Mouse (Mus musculus) right cerebral cortex, adult 2 months (tissue): ENCODE results near the gene Cnot1.
A peak's percentile ranks its signal among the peaks of the same experiment; 100 is the strongest.
"Not testable (repeated sequence)": the region's sequence is repeated elsewhere in the genome, so short reads cannot be mapped to it uniquely, and the experiment has no call there.

Experiments used
- DNase-seq, 2 experiments: peaks; one replicate each; pipeline ENCODE4 v3.0.0; 2021 to 2022; ENCODE audit warnings: low spot score in 2 of 2

Gene Cnot1

DNA sequence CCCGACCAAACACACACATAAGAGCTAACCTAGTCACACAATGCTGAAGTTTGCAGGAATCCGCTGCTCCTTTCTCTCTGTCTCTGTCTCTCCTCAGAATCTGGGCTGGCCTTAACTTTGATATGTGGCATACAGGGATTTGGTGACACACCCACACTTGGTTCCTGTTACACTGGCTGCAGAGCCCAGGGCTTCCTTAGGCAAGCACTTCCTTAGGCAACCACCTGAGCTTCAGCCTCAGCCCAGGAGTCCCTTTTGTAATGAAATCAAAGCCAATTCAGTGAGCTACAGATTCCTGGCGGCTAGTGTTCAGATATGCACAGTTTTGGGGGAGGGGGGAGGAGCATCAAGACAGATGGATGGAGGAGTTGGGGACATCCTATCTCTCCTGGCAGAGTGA lies 10.3 kb upstream of the Cnot1 start:
- DNase-seq, result no peak

DNA sequence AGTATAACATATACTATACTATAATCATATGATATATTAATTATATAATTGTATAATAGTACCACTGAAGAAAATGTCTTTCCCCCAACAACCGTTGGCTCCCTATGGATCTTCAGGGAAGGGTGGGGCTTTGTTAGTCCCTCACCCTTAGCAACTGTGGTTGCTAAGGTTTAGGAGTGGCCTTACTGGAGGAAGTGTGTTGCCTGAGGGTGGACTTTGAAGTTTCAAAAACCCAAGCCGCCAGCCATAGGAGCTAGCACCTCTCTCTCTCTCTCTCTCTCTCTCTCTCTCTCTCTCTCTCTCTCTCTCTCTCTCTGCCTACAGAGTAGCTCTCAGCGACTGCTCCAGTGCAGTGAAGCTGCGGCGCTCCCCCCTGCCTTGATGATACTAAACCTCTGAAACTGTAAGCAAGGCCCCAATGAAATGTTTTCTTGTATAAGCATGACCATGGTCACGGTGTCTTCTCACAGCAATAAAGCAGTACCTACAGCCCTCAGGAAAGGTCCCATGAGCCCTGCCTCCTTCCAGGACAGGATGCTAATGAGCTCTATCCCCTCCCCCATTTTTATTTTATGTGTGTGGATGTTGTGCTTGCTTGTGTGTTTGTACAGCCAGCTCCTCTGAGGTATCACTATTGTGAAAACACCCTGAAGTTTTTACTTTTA lies 8.9 kb upstream of the Cnot1 start:
- no peak for DNase-seq

DNA sequence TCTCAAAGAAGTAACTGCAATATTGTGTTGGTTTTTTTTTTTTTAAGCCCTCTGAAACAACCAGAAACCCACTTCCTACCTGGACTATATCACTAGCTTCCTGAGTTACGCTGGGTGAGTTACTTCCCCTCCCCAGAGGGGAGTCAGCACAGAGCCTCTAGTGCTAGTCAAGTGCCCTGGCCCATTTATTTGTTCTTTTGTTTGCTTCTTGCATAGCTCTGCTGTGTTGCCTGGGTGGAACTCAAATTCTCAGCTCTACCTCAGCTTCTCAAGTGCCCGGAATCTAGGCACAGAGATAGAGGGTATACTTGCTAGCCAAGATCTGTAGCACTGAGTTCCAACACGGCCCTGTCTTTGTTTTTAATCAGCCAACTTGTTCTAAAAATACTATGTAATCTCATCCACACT lies 2.9 kb upstream of the Cnot1 start:
- DNase-seq, result no peak

DNA sequence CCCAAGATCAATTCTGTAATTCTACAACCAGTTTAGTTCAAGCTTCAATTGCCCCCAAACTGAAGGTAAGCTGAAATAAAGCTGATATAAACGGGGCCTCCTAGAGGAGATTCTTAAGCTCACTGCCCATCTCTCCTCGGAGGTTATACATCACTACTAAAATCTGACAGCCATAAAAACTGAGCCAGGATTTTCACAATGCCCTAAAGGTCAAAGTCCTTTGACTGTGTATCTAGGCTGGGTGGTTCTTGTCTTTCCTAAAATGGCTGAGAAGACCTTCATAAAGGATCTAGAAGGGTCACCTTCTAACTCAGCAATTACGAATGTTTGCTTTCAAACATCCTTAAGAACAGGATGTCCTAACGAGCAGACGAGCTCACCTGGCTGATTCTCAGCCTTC lies 1.9 kb upstream of the Cnot1 start:
- no peak for DNase-seq

DNA sequence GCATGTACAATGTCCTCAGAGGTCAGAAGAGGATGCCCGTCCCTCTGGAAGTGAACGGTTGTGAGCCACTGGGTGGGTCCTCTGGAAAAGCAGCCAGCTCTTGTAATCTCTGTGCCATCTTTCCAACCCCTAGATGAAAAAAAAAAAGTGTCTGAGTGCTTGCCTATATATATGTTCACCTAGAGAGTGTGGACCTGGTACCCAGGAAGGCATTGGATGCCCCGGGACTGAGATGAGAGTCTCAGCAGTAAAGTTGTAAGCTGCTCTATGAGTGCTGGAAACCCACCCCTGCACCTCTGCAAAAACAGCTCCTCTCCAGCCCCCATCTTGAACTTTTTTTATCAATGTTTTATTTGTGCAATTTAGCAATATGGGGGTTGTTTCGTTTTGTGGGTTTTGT lies 1.4 kb upstream of the Cnot1 start:
- no peak for DNase-seq

DNA sequence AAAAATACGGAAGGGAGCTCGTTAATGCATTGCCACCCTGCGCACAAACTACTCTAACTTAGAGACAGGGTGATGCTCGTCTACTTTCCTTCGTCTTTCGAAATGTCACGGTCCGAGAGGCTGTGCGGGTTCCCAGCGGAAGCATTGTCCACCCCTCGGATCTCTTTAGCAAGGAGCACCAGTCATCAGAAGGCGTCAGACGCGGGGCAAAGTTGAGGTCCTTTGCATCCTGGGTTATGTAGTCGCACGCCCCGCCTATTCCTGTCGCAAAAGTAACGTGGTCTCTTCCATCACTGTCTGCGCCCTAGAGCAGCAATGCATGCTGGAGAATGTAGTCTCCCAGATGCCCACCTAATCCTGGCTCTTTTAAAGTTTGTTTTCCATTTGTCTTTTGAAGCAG lies 597 bp upstream of the Cnot1 start:
- peak; percentile 94 to 98 for DNase-seq

DNA sequence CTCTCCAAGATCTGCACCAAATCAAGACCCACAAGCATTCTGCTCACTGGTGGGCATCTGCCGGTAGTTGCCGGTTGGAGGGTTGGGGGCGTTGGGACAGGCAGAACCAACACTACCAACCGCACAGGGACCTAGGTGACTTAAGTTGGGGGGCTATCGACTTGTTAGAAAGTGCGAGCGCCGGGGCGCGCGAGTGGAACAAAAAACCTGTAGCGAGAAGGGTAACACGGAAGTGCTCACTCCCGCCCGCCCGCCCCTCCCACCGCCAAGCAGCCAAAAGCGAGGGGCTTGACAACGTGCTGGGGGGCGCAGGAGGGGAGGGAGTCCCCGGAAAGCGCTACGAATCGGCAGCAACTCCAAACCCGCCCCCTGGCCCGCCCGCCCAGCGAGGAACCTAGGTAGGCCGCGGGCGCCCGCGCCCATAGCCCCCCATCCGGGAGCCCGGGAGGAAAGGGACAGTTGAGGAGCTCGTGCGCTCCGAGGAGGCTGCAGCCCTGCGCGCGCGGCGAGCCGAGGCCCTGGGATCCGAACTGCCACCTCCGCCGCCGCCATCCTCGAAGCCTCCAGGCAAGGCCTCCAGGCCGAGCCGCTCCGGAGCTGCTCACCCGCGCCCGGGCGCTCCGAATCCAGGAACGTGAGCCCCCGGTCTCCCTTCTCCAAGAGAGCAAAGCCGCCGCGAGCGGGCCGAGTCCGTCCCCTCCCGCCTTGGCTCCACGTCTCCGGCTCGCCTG lies 638 bp downstream of the Cnot1 start:
- DNase-seq, result no peak

DNA sequence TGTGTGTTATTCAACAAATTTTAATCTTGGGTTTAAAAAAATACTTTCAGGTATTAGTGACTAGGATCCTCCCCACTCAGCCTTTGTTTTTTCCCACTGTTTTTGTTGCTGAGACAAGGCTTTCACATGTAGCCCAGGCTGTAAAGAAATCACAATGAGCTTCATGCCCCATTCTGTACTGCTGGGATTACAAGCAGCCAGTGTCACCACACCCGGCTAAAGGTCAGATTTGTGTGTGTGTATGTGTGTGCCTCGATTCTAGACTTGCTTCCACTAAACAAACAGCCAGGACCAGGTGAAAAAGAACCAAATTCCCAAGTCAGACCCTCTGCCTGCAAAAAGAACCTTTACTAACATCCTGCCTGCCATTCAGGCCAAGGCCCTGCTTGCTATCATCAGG lies 1.8 kb downstream of the Cnot1 start:
- no peak for DNase-seq

DNA sequence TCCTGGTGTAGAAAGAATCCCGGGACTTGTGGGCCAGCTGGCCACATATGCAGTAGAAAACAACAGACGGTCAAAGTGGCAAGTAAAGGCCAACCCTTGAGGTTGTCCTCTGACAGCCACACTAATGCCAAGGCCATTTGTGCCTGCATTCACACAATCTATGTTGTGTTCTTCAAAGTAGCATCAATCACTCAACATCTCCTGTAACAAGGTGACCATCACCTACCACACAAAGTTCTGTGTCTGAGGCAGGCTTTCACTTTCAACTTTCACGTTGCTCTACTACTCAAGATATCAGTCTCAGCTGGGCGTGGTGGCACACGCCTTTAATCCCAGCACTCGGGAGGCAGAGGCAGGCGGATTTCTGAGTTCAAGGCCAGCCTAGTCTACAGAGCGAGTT lies 5.0 kb downstream of the Cnot1 start:
- DNase-seq, result no peak

DNA sequence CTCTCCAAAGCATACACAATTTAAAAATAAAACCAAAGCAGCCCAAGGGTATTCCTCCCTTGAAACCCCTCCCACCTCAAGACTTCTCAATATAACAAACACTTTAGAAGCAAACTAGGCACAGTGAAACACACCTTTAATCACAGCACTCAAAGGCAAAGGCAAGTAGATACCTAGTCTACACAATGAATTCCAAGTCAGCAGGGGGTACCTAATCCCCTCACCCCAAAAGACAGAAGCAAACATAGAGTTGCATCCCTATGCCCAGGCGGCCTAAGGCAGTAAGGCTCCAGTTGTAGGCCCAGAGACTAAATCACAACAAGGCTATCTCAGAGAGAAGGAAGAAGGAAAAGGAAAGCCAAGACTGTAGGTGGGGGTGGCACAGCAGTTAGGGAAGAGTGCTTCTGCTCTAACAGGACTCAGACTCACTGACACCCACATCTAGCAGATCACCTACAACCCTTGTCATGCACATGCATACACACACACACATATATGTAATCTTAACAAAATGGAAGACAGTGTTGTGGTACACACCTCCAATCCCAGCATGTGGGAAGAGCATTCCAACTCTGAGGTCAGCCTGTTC lies 5.7 kb downstream of the Cnot1 start:
- DNase-seq, result no peak

DNA sequence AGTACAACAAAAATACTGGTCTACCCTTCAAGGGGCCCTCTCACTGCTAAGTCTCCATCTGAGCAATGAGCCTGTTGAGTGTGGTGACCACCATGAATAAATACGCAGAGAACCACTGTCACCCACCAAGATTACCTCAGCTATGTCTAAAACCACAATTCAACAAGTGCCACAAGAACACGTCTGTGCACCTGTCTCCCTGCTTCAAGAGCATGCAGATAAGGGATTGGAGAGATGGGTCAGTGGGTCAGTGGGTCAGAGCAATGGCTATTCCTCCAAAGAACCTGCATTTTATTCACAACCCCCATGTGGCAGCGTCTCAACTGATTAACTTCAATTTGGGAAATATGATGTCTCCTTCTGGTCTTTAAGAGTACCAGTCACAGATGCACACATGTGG lies 6.9 kb downstream of the Cnot1 start:
- no peak for DNase-seq

DNA sequence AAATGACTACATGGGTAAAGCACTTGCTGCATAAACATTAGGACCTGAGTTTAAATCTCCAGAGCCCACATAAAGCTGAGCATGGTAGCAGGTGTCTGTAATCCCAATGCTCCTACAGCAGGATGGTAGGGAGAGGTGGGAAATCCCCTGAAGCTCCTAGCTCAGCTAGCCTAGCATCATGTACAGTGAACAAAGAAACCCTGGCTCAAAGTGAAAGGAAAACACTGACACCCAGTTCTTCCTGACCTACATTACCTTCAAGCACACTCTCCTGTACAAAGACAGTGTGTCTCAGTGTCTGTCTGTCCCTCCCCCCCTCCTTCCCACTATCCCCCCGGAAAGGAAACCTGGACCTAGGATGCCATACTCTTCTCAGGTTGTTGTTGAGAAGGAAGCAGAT lies 7.4 kb downstream of the Cnot1 start:
- DNase-seq, result no peak

DNA sequence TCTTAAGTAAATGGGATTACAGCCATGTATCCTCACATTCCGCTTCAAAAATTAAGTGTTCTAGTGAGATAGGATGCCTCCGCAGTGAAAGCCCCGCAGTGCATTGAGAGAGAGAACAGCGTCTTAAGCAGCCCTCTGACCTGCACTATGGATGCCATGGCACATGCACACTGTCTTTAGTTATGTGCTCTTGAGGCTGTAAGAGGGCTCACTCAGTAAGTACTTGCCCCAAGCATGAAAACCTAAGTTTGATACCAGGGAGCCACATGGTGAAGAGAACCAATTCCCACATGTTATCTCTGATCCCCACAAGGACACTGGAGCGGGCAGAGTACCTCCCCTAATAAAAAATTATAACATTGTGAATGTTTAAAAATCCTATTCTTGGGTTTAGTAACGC lies 8.1 kb downstream of the Cnot1 start:
- DNase-seq, result no peak

DNA sequence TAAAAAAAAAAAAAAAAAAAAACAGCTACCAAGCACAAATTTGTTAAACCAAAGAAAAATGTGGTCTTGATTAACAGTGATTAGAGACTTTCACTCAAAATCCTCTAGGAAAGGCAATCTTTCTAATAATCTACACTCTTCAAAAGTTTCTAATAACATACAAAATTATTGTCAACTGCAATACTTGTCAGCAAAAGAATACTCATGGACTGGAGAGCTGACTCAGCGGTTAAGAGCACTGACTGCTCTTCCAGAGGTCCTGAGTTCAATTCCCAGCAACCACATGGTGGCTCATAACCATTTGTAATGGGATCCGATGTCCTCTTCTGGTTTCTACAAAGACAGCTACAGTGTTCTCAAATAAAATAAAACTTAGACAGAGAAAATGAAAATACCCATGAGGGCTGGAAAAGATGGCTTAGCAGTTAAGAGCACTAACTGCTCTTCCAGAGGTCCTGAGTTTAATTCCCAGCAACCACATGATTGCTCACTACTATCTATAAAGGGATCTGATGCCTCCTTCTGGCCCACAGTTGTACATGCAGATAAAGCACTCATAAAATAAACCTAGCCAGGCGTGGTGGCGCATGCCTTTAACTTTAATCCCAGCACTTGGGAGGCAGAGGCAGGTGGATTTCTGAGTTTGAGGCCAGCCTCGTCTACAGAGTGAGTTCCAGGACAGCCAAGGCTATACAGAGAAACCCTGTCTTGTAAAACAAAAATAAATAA lies 11.8 kb downstream of the Cnot1 start:
- DNase-seq, result not testable (repeated sequence)

DNA sequence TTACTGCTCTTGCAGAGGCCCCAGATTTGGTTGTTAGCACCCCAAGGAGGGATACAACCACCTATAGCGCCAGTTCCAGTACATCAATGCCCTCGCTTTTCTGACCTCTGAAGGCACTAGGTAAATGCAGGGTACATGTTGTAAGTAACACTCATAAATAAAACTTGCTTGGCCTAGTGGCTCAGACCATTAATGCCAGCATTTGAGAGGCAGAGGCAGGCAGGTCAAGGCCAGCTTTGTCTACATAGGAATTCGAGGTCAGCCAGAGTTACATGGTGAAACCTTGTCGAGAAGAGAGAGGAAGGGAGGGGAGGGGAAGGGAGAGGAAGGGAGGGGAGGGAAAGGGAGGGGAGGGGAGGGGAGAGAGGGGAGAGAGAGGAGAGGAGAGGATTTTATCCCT lies 21.7 kb downstream of the Cnot1 start:
- no peak for DNase-seq

DNA sequence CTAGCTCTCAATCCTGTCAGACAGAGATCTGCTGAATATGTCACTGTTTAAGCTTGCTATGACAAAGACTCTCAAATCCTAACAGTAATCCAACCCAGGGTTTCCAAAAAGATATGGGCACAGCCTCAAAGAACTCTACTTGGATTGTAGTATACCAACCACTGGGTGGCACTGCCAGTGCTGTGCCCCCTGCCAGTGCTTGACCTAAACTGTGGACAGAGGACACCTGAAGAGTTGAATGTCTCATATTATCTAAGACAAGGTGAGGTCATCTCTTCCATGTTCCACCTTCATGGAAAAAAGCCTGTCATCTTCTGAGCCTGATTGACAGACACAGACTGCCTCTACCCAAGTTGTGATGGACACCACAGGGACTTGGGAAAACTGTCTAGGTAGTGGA lies 24.6 kb downstream of the Cnot1 start:
- DNase-seq, result no peak

DNA sequence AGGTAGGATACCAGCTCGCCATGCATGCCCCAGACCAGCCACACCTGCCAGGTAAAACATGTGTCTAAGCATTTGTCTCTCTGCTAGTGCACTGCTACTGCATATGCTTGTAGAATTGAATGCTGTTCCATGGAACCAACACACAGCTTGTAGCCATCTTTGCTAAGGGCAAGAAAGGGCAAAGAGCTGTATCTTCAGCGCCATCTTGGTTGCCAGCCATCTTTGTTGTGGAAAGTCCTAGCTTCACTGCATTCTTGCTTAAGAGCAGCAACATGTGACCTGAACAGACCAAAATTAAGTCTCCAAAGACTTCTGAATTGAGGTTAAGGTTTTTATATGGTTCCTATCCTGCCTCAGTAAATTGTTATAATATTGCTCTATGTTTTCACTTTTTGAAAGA lies 25.5 kb downstream of the Cnot1 start:
- DNase-seq, result no peak

DNA sequence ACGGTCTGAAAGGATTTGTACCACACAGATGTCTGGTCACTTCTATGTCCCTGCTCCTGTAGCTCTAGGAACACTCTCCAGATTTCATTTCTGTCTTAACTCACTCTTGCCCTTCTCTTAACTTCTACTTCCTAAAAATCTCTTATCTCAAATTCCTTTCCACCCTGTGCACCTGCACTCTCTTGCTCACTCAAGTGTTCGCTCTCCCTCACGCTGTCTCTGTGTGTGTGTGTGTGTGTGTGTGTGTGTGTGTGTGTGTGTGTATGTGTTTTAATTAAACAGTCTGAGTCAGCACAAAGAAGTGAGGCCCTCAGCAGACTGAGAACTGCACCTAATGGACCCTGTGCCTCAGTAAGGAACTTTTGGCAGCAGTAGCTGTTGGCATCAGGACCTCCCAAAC lies 26.2 kb downstream of the Cnot1 start:
- no peak for DNase-seq

DNA sequence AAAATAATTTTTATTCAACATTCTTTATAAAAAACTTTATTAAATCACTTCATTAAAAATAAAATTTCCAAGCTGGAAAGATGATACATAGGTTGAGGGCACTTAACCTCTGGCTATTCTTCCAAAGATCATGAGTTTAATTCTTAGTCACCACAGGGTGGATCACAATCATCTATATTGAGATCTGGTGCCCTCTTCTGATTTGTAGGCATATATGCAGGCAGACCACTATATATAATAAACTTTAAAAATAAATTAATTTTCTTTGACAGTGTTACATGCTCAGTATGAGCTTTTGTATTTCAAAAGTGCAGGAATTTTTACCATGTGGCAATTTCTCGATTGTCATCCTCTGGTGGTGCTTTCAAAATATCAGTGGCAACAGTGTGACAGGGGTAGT lies 43.1 kb downstream of the Cnot1 start:
- DNase-seq, result no peak

DNA sequence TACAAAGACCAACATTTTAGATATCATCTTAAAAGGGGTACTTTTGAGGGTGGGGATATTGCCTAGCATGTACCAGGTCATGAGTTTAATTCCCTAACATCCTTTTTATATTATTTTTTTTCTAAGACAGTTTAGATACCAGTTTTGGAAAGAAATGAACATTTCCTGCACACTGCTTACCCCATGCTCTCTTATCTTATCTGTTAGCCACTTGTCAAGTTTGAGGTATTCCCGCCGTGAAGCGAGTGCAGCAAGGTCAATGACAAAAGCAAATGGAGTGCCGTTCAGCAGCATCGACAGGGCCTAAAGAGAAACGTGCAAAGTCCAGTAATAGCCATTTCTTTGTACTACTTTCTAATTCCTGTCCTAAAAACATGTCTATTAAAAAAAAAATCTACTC lies 46.9 kb downstream of the Cnot1 start:
- DNase-seq, result no peak

DNA sequence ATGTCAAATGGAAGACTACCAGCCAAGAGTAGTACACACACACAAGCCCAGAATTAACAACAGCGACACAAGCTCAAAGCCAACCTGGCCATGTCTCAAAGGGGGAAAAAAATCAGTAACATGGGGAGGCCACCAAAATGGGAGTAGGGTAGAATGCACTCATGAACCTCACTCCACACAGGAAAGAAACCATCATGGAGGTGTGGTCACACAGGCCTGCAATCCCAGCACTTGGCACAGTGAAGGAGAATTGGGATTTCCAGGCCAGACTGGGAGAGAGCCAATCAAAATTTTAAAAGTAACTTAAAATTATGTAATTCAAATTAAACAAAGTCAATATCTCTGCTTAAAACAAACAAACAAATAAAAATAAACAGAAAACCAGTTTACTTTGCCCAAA lies 55.3 kb downstream of the Cnot1 start:
- no peak for DNase-seq

DNA sequence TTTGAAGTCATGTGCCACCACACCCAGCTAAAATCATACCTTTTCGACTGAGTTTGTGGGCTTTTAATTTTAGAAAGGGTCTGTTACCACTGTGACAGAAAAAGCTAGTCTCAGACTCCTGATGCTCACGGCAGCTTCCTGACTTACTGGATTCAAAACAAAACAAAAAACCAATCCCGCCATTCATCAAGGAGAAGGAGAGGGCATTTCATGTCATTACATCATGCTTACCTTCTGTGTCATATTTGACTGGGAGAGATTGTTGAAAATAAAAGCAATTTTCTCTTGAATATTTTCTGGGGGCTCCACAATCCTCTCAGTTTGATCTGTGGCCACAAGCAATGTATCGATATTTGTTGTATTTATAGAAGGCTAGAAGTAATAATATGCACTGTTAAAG lies 59.2 kb downstream of the Cnot1 start:
- no peak for DNase-seq

DNA sequence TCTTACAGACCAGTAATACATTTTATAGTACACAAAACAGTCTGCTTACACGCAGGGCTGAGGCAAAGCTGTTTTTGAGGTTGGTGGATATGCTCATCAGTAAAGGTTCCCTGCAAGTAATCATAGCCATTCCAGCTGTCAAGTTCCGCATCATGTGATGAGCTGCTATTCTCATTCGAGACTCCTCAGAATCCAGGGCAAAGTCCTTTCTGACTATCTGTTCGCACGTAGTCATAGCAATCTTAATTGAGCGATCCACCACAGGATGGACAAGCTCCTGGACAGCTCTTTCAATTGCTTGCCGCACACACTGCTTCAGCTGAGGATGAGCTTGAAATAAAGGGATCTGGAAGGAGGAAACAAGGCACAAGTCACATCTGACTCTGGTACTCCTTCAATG lies 65.5 kb downstream of the Cnot1 start:
- no peak for DNase-seq
